Mouse (Mus musculus) midbrain, embryonic 13.5 days (tissue): ENCODE data around the gene Rasgrf2. TPM values are rescaled to one million over a fixed set of nuclear protein-coding genes. Genes with fewer than 3 reads are reported as not detected.

ENCODE experiments used
- ATAC-seq: fragments of 200-750 bp; cut with Nextera tagmentation; 2 replicates; pipeline ENCODE4 v1.8.0; 2017; ENCODE audit warnings: mild to moderate bottlenecking, moderate TSS enrichment, moderate library complexity
- H3K27ac ChIP-seq: fragments of 300-500 bp; sonication (generic); 2 replicates; pipeline ENCODE4 v1.5.1; 2015; ENCODE audit warnings: inconsistent platforms, mild to moderate bottlenecking, moderate library complexity
- H3K27me3 ChIP-seq: fragments of 300-500 bp; sonication (generic); 2 replicates; pipeline ENCODE4 v1.6.1; 2015; ENCODE audit warnings: mild to moderate bottlenecking, inconsistent platforms
- H3K36me3 ChIP-seq: fragments of 300-500 bp; sonication (generic); 2 replicates; pipeline ENCODE4 v1.6.1; 2015; ENCODE audit warnings: mild to moderate bottlenecking, inconsistent platforms
- H3K4me1 ChIP-seq: fragments of 300-500 bp; sonication (generic); replicated peaks from 2 replicates; pipeline ENCODE4 v1.6.1; 2015; ENCODE audit warnings: inconsistent platforms
- H3K4me2 ChIP-seq: fragments of 300-500 bp; sonication (generic); replicated peaks from 2 replicates; pipeline ENCODE4 v1.6.1; 2015; ENCODE audit warnings: moderate library complexity, mild to moderate bottlenecking, inconsistent platforms
- H3K4me3 ChIP-seq: fragments of 300-500 bp; sonication (generic); replicated peaks from 2 replicates; pipeline ENCODE4 v1.5.1; 2015; ENCODE audit warnings: mild to moderate bottlenecking, inconsistent platforms
- H3K9ac ChIP-seq: fragments of 300-500 bp; sonication (generic); replicated peaks from 2 replicates; pipeline ENCODE4 v1.6.1; 2015; ENCODE audit warnings: mild to moderate bottlenecking, inconsistent platforms
- H3K9me3 ChIP-seq: fragments of 300-500 bp; sonication (generic); 2 replicates; pipeline ENCODE4 v1.6.1; 2016; ENCODE audit warnings: mild to moderate bottlenecking, inconsistent platforms
- WGBS: fragments of 180-500 bp; shearing (Covaris S2); methylation state at CpG from one replicate; pipeline ENCODE4 v1.1.7; 2015; 5-methylcytosine and 5-hydroxymethylcytosine counted together
- polyA plus RNA-seq: library from polyadenylated mRNA; unstranded; fragments of >200 nt; fragmentation: Nextera tagmentation; extraction: Ambion mirVana; gene quantifications from 2 replicates; pipeline ENCODE4 v1.2.1, GENCODE M21; 2015

The Rasgrf2 gene
- polyA plus RNA-seq, 1 experiment from 2014 or later, result 1.8 TPM

- Histone ChIP-seq H3K4me3 (no peak overlapping the region), H3K36me3 (no peaks in the 10 kb centered on the region), H3K9ac (no peak overlapping the region), H3K4me1 (no peaks in the 10 kb centered on the region), H3K27ac (no peak overlapping the region), H3K9me3 (no peaks in the 10 kb centered on the region), H3K4me2 (no peak overlapping the region), H3K27me3 (no peaks in the 10 kb centered on the region)
- ATAC-seq, result no peak
- WGBS, result 95% methylated on average over 24 of the region's 24 CpGs
These were observed 100.9 kb downstream of the Rasgrf2 start for GRCm38 (mm10) chr13:92030364-92031057.

- Histone ChIP-seq H3K4me3 (no peak overlapping the region), H3K4me2 (no peak overlapping the region), H3K27me3 (no peaks in the 10 kb centered on the region), H3K4me1 (no peaks in the 10 kb centered on the region), H3K27ac (no peak overlapping the region), H3K9me3 (no peaks in the 10 kb centered on the region), H3K36me3 (no peaks in the 10 kb centered on the region), H3K9ac (no peak overlapping the region)
- ATAC-seq, result no peak
- WGBS, result 84% methylated on average over 3 of the region's 3 CpGs
These were observed 101.8 kb downstream of the Rasgrf2 start for GRCm38 (mm10) chr13:92029666-92030065.

DNA sequence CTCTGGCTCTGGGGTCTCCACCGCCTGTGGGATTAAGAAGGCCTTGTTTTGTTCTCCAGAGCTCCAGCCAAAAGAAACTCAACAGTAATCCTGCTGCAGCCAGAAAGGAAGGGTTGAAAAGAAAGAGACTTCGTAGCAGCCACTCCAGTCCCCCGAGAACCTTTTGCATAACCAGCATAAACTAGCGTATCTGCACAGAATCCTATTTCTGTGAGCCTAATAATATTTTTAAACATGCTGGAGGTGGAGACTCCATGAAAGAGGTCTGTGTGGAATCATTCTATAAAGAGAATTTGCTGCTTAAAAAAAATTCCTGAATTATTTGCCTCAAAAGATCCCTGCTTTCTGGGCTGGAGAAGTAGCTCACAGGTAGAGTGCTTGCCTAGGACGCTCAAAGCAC lies 103.5 kb downstream of the Rasgrf2 start:
- no peak overlapping the region for H3K4me2 ChIP-seq
- no peaks in the 10 kb centered on the region for H3K36me3 ChIP-seq
- H3K9ac ChIP-seq, result no peak overlapping the region
- no peaks in the 10 kb centered on the region for H3K27me3 ChIP-seq
- no peak overlapping the region for H3K4me3 ChIP-seq
- no peaks in the 10 kb centered on the region for H3K4me1 ChIP-seq
- no peak for ATAC-seq
- WGBS, result 68% methylated on average over 5 of the region's 5 CpGs
- no peaks in the 10 kb centered on the region for H3K9me3 ChIP-seq
- H3K27ac ChIP-seq, result no peak overlapping the region

GRCm38 (mm10) chr13:92026651-92027050 lies 104.8 kb downstream of the Rasgrf2 start:
- Histone ChIP-seq H3K9me3 (no peaks in the 10 kb centered on the region), H3K4me1 (no peaks in the 10 kb centered on the region), H3K4me3 (no peak overlapping the region), H3K27ac (no peak overlapping the region), H3K4me2 (no peak overlapping the region), H3K27me3 (no peaks in the 10 kb centered on the region), H3K9ac (no peak overlapping the region), H3K36me3 (no peaks in the 10 kb centered on the region)
- 82% methylated on average over 2 of the region's 2 CpGs for WGBS
- ATAC-seq, result no peak

DNA sequence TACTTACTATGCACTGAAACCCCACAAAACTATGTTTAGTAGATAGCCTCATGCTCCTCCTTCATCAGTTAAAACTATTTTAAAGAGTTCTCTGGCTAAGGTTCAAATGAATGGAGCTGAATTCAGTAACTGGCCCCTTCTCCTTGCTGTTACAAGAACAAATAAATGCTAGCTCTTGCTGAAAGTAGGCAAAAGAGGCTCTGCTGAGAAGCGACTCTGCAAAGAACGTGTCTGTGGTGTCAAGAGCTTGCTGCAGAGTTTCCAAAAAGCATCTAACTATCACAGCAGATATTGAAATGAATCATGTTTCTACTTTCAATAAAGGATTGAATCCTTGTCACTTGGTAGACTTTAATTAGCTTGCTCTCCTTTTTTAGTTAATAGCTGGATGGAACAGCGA lies 106.3 kb downstream of the Rasgrf2 start:
- Histone ChIP-seq H3K36me3 (no peaks in the 10 kb centered on the region), H3K4me3 (no peak overlapping the region), H3K27me3 (no peaks in the 10 kb centered on the region), H3K27ac (no peak overlapping the region), H3K4me1 (no peaks in the 10 kb centered on the region), H3K4me2 (no peak overlapping the region), H3K9me3 (no peaks in the 10 kb centered on the region), H3K9ac (no peak overlapping the region)
- WGBS, result 93% methylated on average over 3 of the region's 3 CpGs
- ATAC-seq, result no peak

DNA sequence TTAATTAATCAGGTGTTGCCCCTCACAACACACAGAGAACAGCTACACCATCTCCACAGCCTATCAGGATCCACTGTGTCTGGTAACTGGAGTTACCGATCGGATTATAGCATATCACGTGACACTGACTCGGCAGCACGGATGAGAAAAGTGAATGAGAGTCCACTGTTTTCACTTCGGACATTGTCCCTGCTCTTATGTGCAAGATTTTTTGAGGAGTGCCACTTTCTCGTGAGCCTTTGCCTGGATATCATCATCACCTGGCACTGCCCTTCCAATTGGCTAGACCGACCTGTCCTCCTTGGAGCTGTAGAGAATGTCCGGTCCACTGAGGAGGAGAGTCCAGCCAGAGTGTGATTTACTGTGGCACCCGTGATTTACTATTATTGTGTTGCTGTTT lies 109.3 kb downstream of the Rasgrf2 start:
- no peak overlapping the region for H3K4me2 ChIP-seq
- H3K4me1 ChIP-seq, result no peaks in the 10 kb centered on the region
- H3K9me3 ChIP-seq, result no peaks in the 10 kb centered on the region
- no peaks in the 10 kb centered on the region for H3K27me3 ChIP-seq
- no peak for ATAC-seq
- no peaks in the 10 kb centered on the region for H3K36me3 ChIP-seq
- H3K4me3 ChIP-seq, result no peak overlapping the region
- WGBS, result 91% methylated on average over 10 of the region's 10 CpGs
- H3K9ac ChIP-seq, result no peak overlapping the region
- no peak overlapping the region for H3K27ac ChIP-seq

DNA sequence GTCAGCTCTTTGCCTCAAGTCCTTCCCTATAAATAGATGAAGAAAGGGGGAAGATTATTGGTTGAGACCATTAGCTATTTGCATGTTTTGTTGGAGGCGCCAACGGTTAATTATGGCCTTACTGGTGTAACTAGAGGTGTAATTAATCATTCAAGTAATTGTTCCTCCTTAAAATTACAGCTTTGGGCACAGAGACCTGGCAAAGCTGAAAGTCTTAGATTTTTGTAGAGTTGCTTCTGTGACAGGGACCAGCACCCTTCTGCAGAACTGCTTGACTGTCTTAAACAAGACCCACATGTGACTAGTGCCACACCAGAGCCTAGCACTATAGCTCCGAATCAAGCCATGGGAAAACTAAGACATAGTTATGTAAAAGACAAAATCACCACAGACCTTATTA lies 134.5 kb downstream of the Rasgrf2 start:
- no peak overlapping the region for H3K9ac ChIP-seq
- H3K4me3 ChIP-seq, result no peak overlapping the region
- H3K4me1 ChIP-seq, result no peaks in the 10 kb centered on the region
- H3K27ac ChIP-seq, result no peak overlapping the region
- H3K27me3 ChIP-seq, result no peaks in the 10 kb centered on the region
- H3K9me3 ChIP-seq, result no peaks in the 10 kb centered on the region
- ATAC-seq, result no peak
- 86% methylated on average over 3 of the region's 3 CpGs for WGBS
- H3K36me3 ChIP-seq, result no peaks in the 10 kb centered on the region
- H3K4me2 ChIP-seq, result no peak overlapping the region

DNA sequence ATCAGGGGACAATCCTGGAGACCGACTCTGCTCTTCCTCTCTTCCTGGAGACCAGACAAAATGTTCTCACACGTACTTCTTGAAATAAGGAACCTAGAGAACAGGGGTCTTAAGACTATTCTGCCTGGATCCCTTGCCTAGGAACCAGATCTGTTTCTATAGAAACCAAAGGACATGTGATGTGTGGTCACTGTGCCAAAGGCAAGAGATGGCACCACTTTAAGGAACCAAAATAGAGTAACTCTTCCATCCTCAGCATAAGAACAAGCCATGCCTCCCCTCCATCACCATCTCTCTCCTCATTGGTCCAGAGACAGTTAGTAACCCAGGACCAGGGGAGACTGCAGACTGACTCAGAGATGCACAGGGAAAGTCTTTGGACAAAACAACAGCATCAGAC lies 140.0 kb downstream of the Rasgrf2 start:
- Histone ChIP-seq H3K4me3 (no peak overlapping the region), H3K27me3 (no peaks in the 10 kb centered on the region), H3K4me2 (no peak overlapping the region), H3K36me3 (no peaks in the 10 kb centered on the region), H3K4me1 (no peaks in the 10 kb centered on the region), H3K27ac (no peak overlapping the region), H3K9me3 (no peaks in the 10 kb centered on the region), H3K9ac (no peak overlapping the region)
- no peak for ATAC-seq
- WGBS, result 87% methylated on average over 2 of the region's 2 CpGs

- Histone ChIP-seq H3K4me1 (peaks cover 5% of the 10 kb centered on the region), H3K9me3 (no peaks in the 10 kb centered on the region), H3K4me3 (no peak overlapping the region), H3K27me3 (no peaks in the 10 kb centered on the region), H3K9ac (no peak overlapping the region), H3K27ac (no peak overlapping the region), H3K36me3 (no peaks in the 10 kb centered on the region), H3K4me2 (no peak overlapping the region)
- 81% methylated on average over 6 of the region's 6 CpGs for WGBS
- ATAC-seq, result no peak
These were observed 140.7 kb downstream of the Rasgrf2 start for GRCm38 (mm10) chr13:91990709-91991284.

DNA sequence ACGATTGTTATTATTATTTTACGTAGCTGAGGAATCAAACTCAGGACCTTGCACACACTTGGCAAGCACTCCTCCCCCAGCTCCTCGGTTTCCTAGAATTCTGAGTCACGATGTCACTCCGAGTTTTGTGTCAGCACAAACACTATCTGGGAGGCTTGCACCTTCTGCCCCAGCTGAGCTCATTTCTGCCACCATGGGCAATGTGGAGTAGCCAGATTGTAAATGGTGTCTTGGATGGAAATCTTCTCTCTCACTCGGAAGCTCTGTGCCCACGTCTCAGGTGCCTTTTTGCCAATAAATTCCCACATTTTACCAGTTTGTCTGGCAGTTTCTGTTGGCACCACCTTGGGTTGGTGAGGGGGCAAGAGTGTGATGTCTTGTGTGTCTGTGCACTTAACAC lies 143.1 kb downstream of the Rasgrf2 start:
- ATAC-seq, result no peak
- WGBS, result 92% methylated on average over 7 of the region's 7 CpGs

GRCm38 (mm10) chr13:91986958-91987357 lies 144.5 kb downstream of the Rasgrf2 start:
- Histone ChIP-seq H3K27me3 (no peaks in the 10 kb centered on the region), H3K36me3 (no peaks in the 10 kb centered on the region), H3K4me2 (no peak overlapping the region), H3K27ac (no peak overlapping the region), H3K9ac (no peak overlapping the region), H3K4me3 (no peak overlapping the region), H3K4me1 (peaks cover 10% of the 10 kb centered on the region), H3K9me3 (no peaks in the 10 kb centered on the region)
- whole genome bisulfite sequencing, result 88% methylated on average over 6 of the region's 6 CpGs
- no peak for ATAC-seq

More for the DNA sequence above, 143.1 kb downstream of the Rasgrf2 start:
- no peak overlapping the region for H3K4me2 ChIP-seq
- no peaks in the 10 kb centered on the region for H3K27me3 ChIP-seq
- no peak overlapping the region for H3K4me3 ChIP-seq
- H3K36me3 ChIP-seq, result no peaks in the 10 kb centered on the region
- no peak overlapping the region for H3K27ac ChIP-seq
- no peak overlapping the region for H3K9ac ChIP-seq
- H3K4me1 ChIP-seq, result peaks cover 10% of the 10 kb centered on the region
- H3K9me3 ChIP-seq, result no peaks in the 10 kb centered on the region

GRCm38 (mm10) chr13:91985915-91986589 lies 145.4 kb downstream of the Rasgrf2 start:
- peak; percentile 91 for ATAC-seq
- Histone ChIP-seq H3K27ac (peak overlapping the region; percentile 69), H3K9ac (no peak overlapping the region), H3K27me3 (no peaks in the 10 kb centered on the region), H3K36me3 (no peaks in the 10 kb centered on the region), H3K4me1 (peaks cover 10% of the 10 kb centered on the region), H3K4me2 (no peak overlapping the region), H3K4me3 (no peak overlapping the region), H3K9me3 (no peaks in the 10 kb centered on the region)
- 55% methylated on average over 7 of the region's 7 CpGs for WGBS
